Mouse (Mus musculus): Measurements from ENCODE around the gene Cfap97d2. TPM values are rescaled to one million over a fixed set of nuclear protein-coding genes. Genes with fewer than 3 reads are reported as not detected.

The Cfap97d2 gene
- total and polyA plus RNA-seq, 3 experiments = not detected

DNA sequence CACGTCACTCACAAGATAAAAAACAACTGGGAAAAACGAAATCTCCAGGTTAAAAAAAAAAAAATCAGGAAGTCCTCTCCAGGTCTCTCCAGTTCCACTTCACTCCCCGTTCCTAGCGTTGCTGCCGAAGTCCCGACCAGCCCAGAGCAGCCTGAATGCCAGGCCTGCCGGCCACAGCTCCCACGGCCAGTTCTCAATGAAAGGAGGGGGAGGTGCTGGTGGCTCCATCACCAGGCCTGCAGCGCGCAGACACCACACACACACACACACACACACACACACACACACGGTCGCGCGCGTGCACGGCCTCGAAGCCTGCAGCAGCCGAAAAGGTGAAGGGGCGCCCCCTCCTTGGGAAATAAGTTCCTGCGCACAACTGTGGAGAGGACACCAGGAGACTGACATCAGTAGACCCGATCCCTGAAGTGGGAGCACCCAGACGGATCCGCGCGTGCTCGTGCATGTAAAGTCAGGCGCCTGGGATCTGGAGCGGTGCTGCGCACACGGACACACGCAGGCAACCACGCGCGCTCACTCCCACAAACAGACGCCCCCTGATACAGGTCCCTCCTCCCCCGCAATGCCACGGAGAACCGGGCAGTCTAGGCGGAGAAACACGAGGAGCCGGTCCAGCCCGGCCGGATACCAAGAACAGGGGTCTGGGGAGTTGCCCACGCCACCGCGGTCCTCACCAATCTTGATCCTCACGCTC, 28.8 kb upstream of the Cfap97d2 start (continued):
- TF ChIP-seq TCF12 (IDR thresholded peaks at IDR 0.05; ENCODE audit: low read depth, low read length) (peak; percentile 16; the same call in 1 of the 2 replicates), RAD21 (IDR thresholded peaks at IDR 0.05; ENCODE audit: low read depth, low read length) (no peak), MXI1 (IDR thresholded peaks at IDR 0.05; ENCODE audit: low read depth, low read length) (peak; percentile 61)

DNA sequence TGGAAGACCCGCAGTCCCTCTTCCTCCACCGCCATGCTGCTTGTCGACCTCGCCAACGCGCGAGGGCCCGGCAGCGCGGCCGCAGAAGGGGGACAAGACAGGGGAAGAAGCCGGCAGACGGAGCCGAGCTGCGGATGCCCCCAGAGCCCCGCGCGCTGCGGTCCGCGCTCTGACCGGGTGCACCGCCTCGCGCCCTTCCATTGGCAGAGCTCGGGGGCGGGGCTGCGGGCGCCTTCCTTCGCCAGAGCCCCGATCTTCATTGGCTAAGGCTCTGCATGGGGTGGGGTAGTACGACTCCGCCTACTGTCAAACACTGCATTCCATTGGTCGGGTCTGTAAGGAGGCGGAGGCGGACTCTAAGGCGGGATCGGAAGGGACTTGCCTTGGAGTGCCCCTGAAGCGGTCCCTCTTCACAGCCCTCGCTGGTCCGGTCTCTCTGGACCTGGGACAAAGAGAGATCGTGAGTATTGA, 28.2 kb upstream of the Cfap97d2 start, which contains the start of gene Rasa3:
Gene Rasa3, minus strand, starts transcription at position 191 of the 471 bp plus-strand sequence.
- peak; percentile 98 for DNase-seq (ENCODE audit: low read depth, low spot score)
- H3K9ac ChIP-seq (ENCODE audit: control insufficient read depth, low read depth, low read length, poor library complexity, severe bottlenecking) = peak within 1 kb of the TSS; percentile 81
- no peaks in the 10 kb centered on the region for H3K27me3 ChIP-seq (ENCODE audit: control insufficient read depth in 1 of 2, insufficient read depth in 2 of 2, low read length in 2 of 2)
- H3K36me3 ChIP-seq (ENCODE audit: control insufficient read depth in 1 of 2, insufficient read depth in 2 of 2, low read length in 2 of 2) = peaks cover 0 to 15% of the 10 kb centered on the region in 2 experiments; a peak in 2 of 4 replicates
- H3K4me3 ChIP-seq (ENCODE audit: control insufficient read depth in 1 of 2, insufficient read depth in 1 of 2, low read depth in 2 of 2, low read length in 2 of 2) = peak within 1 kb of the TSS; percentile 69 to 97
- peaks cover 14 to 33% of the 10 kb centered on the region in 2 experiments for H3K4me1 ChIP-seq (ENCODE audit: control insufficient read depth in 1 of 2, insufficient read depth in 2 of 2, low read length in 2 of 2)
- peak within 1 kb of the TSS; percentile 58 for H3K27ac ChIP-seq (ENCODE audit: control insufficient read depth, low read depth, low read length)
- no peaks in the 10 kb centered on the region for H3K9me3 ChIP-seq (replicated peaks; ENCODE audit: insufficient read depth, low read length)
- peaks cover 33% of the 10 kb centered on the region for H3K79me2 ChIP-seq (ENCODE audit: control insufficient read depth, insufficient read depth, low read length, poor library complexity)
- no peak for TF ChIP-seq MAX (IDR thresholded peaks at IDR 0.05; ENCODE audit: low read length)
- TF ChIP-seq HCFC1 (IDR thresholded peaks at IDR 0.05; ENCODE audit: low read depth, low read length) = peak; percentile 20
- peak; percentile 61 for TF ChIP-seq SIN3A (IDR thresholded peaks at IDR 0.05; ENCODE audit: low read length)
- TF ChIP-seq POLR2AphosphoS2 (IDR thresholded peaks at IDR 0.05; ENCODE audit: low read length) = 0 out of 2 replicates have a peak, but pooled peaks have one; percentile 33
- TF ChIP-seq ZMIZ1 (IDR thresholded peaks at IDR 0.05; ENCODE audit: low read depth, low read length) = peak; percentile 53; the same call in 1 of the 2 replicates
- no peak for TF ChIP-seq ETS1 (IDR thresholded peaks at IDR 0.05; ENCODE audit: low read depth, low read length)
- TF ChIP-seq TAL1 (IDR thresholded peaks at IDR 0.05; ENCODE audit: low read length) = no peak
- 0 out of 2 replicates have a peak, but pooled peaks have one; percentile 47 for TF ChIP-seq UBTF (IDR thresholded peaks at IDR 0.05; ENCODE audit: borderline replicate concordance, insufficient read depth, low read depth, low read length)
- no peak for TF ChIP-seq EP300 (IDR thresholded peaks at IDR 0.05; ENCODE audit: low read depth in 1 of 2, low read length in 2 of 2)
- peak; percentile 21; the same call in 1 of the 2 replicates for TF ChIP-seq MXI1 (IDR thresholded peaks at IDR 0.05; ENCODE audit: low read depth, low read length)
- TF ChIP-seq SMC3 (IDR thresholded peaks at IDR 0.05; ENCODE audit: low read depth, low read length) = no peak
- 0 out of 2 replicates have a peak, but pooled peaks have one; percentile 12 for TF ChIP-seq TCF12 (IDR thresholded peaks at IDR 0.05; ENCODE audit: low read depth, low read length)
- TF ChIP-seq NELFE (IDR thresholded peaks at IDR 0.05; ENCODE audit: low read depth, low read length) = peak; percentile 89
- no peak for TF ChIP-seq ZC3H11A (IDR thresholded peaks at IDR 0.05; ENCODE audit: low read depth, low read length)
- TF ChIP-seq POLR2A (IDR thresholded peaks at IDR 0.05; ENCODE audit: control insufficient read depth in 1 of 2, insufficient read depth in 1 of 2, low read depth in 1 of 2, low read length in 2 of 2, poor library complexity in 1 of 2) = peak; percentile 81 to 94
- TF ChIP-seq USF1 (IDR thresholded peaks at IDR 0.05; ENCODE audit: low read depth, low read length) = 0 out of 2 replicates have a peak, but pooled peaks have one; percentile 46
- peak; percentile 24; the same call in 1 of the 2 replicates for TF ChIP-seq TBP (IDR thresholded peaks at IDR 0.05; ENCODE audit: low read depth, low read length)
- no peak for TF ChIP-seq RAD21 (IDR thresholded peaks at IDR 0.05; ENCODE audit: low read depth, low read length)
- peak; percentile 8; the same call in 1 of the 2 replicates for TF ChIP-seq ELF1 (IDR thresholded peaks at IDR 0.05; ENCODE audit: low read depth, low read length)
- peak; percentile 14; the same call in 1 of the 2 replicates for TF ChIP-seq MYC (IDR thresholded peaks at IDR 0.05; ENCODE audit: low read depth, low read length)

All from MEL (cell line).